Comparison of ENCODE assay signal across 12 mouse cellular contexts in the genomic region with DNA sequence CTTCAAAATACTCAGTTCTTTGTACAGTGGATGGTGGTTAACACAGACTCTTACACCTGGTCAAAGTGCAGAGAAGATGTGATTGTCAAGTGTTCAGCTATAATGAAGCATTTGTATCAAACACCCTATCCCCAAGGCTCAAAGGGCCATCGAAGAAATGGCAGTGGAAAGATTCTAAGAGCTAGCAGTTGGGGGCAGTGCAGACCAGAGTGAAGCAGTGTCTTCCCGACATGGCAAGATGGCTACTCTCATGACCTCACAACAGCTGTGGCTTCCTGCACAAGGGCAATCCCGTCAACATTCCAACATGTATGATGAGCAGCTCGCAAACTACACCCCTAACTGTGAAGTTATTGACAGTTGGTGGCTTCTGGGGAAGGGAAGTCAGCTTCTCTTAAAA.
DNase-seq lines count a peak whose midpoint lies in the region; ATAC-seq and TF ChIP-seq lines count a peak whose summit lies in the region.
"Had no signal": no experiment of that assay in that cellular context is flagged by ENCODE, and none has a peak within 500 bp of the region (broad histone marks: within the 10 kb centered on the region; RNA-seq: fewer than 3 reads in every experiment).

No protein-coding gene starts in this region.

- H3K27ac ChIP-seq in heart, adult 2 months: no peak overlapping the region
- H3K27ac ChIP-seq in heart, embryonic 12.5 days (ENCODE audit: poor library complexity, severe bottlenecking): no peak overlapping the region
- no peak overlapping the region for H3K27ac ChIP-seq in lung, embryonic 14.5 days (ENCODE audit: low read depth)
- H3K27ac ChIP-seq in neural tube, embryonic 15.5 days (replicated peaks): no peak overlapping the region
- H3K27ac ChIP-seq: embryonic facial prominence, embryonic 15.5 days; heart, embryonic 13.5 days; intestine, embryonic 15.5 days; liver, embryonic 13.5 days had no signal

- no peak overlapping the region for H3K9ac ChIP-seq in heart, adult 2 months (ENCODE audit: low read depth, low read length)
- no peak overlapping the region for H3K9ac ChIP-seq in heart, embryonic 12.5 days
- H3K9ac ChIP-seq in lung, embryonic 14.5 days: no peak overlapping the region
- no peak overlapping the region for H3K9ac ChIP-seq in neural tube, embryonic 15.5 days (replicated peaks)
- H3K9ac ChIP-seq: embryonic facial prominence, embryonic 15.5 days; heart, embryonic 13.5 days; intestine, embryonic 15.5 days; liver, embryonic 13.5 days had no signal

- H3K27me3 ChIP-seq in heart, adult 2 months (ENCODE audit: control insufficient read depth, insufficient read depth, low read length): no peaks in the 10 kb centered on the region
- no peaks in the 10 kb centered on the region for H3K27me3 ChIP-seq in heart, embryonic 12.5 days (replicated peaks)
- H3K27me3 ChIP-seq in lung, embryonic 14.5 days (ENCODE audit: insufficient read depth, low read length): no peaks in the 10 kb centered on the region
- H3K27me3 ChIP-seq in neural tube, embryonic 15.5 days (replicated peaks): no peaks in the 10 kb centered on the region
- H3K27me3 ChIP-seq: embryonic facial prominence, embryonic 15.5 days; heart, embryonic 13.5 days; intestine, embryonic 15.5 days; liver, embryonic 13.5 days had no signal

- H3K4me1 ChIP-seq in heart, adult 2 months (ENCODE audit: control insufficient read depth, insufficient read depth, low read length): no peaks in the 10 kb centered on the region
- H3K4me1 ChIP-seq in heart, embryonic 12.5 days (replicated peaks): no peaks in the 10 kb centered on the region
- no peaks in the 10 kb centered on the region for H3K4me1 ChIP-seq in lung, embryonic 14.5 days (ENCODE audit: insufficient read depth)
- H3K4me1 ChIP-seq in neural tube, embryonic 15.5 days: no peaks in the 10 kb centered on the region
- H3K4me1 ChIP-seq: embryonic facial prominence, embryonic 15.5 days; heart, embryonic 13.5 days; intestine, embryonic 15.5 days; liver, embryonic 13.5 days had no signal

- WGBS in heart, adult 2 months: 61% methylated on average over 4 of the region's 4 CpGs
- 63% methylated on average over 4 of the region's 4 CpGs for WGBS in heart, embryonic 12.5 days
- WGBS in lung, embryonic 14.5 days: 43% methylated on average over 4 of the region's 4 CpGs
- WGBS in neural tube, embryonic 15.5 days: 70% methylated on average over 4 of the region's 4 CpGs

- intact Hi-C loops in heart, adult 2 months (cut with DNase I): loop anchor here (5.0 kb wide), 2 partner anchors 286 to 999 kb away; no protein-coding TSS in a partner anchor

- H3K36me3 ChIP-seq in heart, adult 2 months (ENCODE audit: control insufficient read depth, insufficient read depth, low read length): no peaks in the 10 kb centered on the region
- no peaks in the 10 kb centered on the region for H3K36me3 ChIP-seq in heart, embryonic 12.5 days
- no peaks in the 10 kb centered on the region for H3K36me3 ChIP-seq in lung, embryonic 14.5 days (ENCODE audit: insufficient read depth)
- no peaks in the 10 kb centered on the region for H3K36me3 ChIP-seq in neural tube, embryonic 15.5 days
- H3K36me3 ChIP-seq: embryonic facial prominence, embryonic 15.5 days; heart, embryonic 13.5 days; intestine, embryonic 15.5 days; liver, embryonic 13.5 days had no signal

- no peaks in the 10 kb centered on the region for H3K79me2 ChIP-seq in heart, adult 2 months (replicated peaks; ENCODE audit: control insufficient read depth, insufficient read depth, low read length)

- no peak for TF ChIP-seq EP300 in heart, adult 2 months (IDR thresholded peaks at IDR 0.05; ENCODE audit: insufficient read depth, low read depth, low read length)

- no peak for ATAC-seq in heart, embryonic 12.5 days (ENCODE audit: insufficient number of reproducible peaks, low FRiP score)
- no peak for ATAC-seq in lung, embryonic 14.5 days (ENCODE audit: insufficient read depth)
- ATAC-seq in megakaryocyte-erythroid progenitor cell, adult 5-6 weeks (replicated peaks; ENCODE audit: low FRiP score, low TSS enrichment, poor library complexity, severe bottlenecking): no peak
- no peak for ATAC-seq in neural tube, embryonic 15.5 days (ENCODE audit: low FRiP score)
- ATAC-seq: intestine, embryonic 15.5 days had no signal

- no peaks in the 10 kb centered on the region for H3K9me3 ChIP-seq in heart, embryonic 12.5 days (replicated peaks)
- H3K9me3 ChIP-seq in lung, embryonic 14.5 days (ENCODE audit: low read depth, low read length): no peaks in the 10 kb centered on the region
- no peaks in the 10 kb centered on the region for H3K9me3 ChIP-seq in neural tube, embryonic 15.5 days (replicated peaks)
- H3K9me3 ChIP-seq: embryonic facial prominence, embryonic 15.5 days; heart, embryonic 13.5 days; intestine, embryonic 15.5 days; liver, embryonic 13.5 days had no signal

- no peak for TF ChIP-seq POLR2A in heart, adult 2 months (IDR thresholded peaks at IDR 0.05; ENCODE audit: insufficient read depth, low read depth, low read length)

- peak; percentile 32 for TF ChIP-seq CTCF in heart, adult 2 months (IDR thresholded peaks at IDR 0.05)
- TF ChIP-seq CTCF in lung, embryonic 14.5 days (IDR thresholded peaks at IDR 0.05; ENCODE audit: low read depth): peak; percentile 45

- no peak overlapping the region for H3K4me3 ChIP-seq in heart, adult 2 months
- H3K4me3 ChIP-seq in heart, embryonic 12.5 days: no peak overlapping the region
- H3K4me3 ChIP-seq in lung, embryonic 14.5 days (ENCODE audit: low read depth, low read length): no peak overlapping the region
- no peak overlapping the region for H3K4me3 ChIP-seq in neural tube, embryonic 15.5 days (replicated peaks)
- H3K4me3 ChIP-seq: embryonic facial prominence, embryonic 15.5 days; heart, embryonic 13.5 days; intestine, embryonic 15.5 days; liver, embryonic 13.5 days had no signal

- no peak for DNase-seq in heart, adult 2 months
- peak; percentile 41 for DNase-seq in lung, embryonic 14.5 days
- no peak for DNase-seq in lung, postnatal 25 days (ENCODE audit: low spot score)
- peak; percentile 45 for DNase-seq in embryo, embryonic 11 days
- peak; percentile 25 for DNase-seq in mesoderm, embryonic 11.5 days (ENCODE audit: low read depth, low spot score)
- DNase-seq: liver, embryonic 13.5 days had no signal

- H3K4me2 ChIP-seq in heart, embryonic 12.5 days: no peak overlapping the region
- no peak overlapping the region for H3K4me2 ChIP-seq in lung, embryonic 14.5 days
- no peak overlapping the region for H3K4me2 ChIP-seq in neural tube, embryonic 15.5 days
- H3K4me2 ChIP-seq: embryonic facial prominence, embryonic 15.5 days; heart, embryonic 13.5 days; intestine, embryonic 15.5 days; liver, embryonic 13.5 days had no signal

Comparison
In these comparisons a context has a peak if more than half of its experiments do, and no peak if none do; other contexts are left out.
1. DNase-seq: peak in lung, embryonic 14.5 days (single experiment), embryo, embryonic 11 days (single experiment) and mesoderm, embryonic 11.5 days (single experiment); none in heart, adult 2 months (0 of 2) and lung, postnatal 25 days (single experiment).